Mouse (Mus musculus): ENCODE data around the gene Fmnl3. TPM values are rescaled to one million over a fixed set of nuclear protein-coding genes. Genes with fewer than 3 reads are reported as not detected.

Fmnl3 gene
- polyA plus RNA-seq, 1 experiment from 2014 or later, result 12.8 TPM

DNA sequence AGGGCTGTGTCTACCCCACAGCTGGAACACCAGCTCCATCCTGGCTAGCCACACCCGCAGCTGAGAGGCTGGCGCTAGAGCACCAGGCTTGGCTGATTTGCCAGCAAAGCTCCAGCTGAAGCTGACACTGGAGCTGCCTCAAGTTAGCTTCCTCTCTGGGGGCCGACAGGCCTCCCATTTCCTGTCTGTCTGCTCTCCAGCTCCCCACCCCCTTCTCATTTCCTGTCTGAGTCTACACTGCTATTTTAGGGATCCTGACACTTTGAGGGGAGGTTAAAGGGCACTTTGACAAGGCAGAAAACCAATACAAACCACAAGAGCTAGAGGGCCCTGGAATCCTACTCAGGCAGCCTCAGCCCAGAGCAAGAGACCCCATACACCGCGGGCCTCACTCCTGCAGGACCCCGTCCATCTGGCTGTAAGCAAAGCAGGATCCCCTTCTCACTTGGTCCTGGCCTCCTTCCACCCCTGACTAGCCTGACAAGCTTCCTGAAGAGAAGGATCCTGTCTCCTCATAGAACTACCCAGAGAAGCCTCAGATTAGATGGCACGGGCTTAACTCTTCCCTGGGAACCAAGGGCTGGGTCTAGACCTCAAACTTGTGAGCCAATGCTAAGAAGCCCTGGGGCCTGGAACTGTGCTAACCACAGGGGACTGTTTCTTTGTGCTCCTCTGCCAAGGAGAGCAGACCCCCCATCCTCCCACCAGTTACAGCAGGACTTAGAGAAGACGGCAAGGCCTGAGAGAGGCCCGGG is 37.2 kb downstream of the Fmnl3 start:
- peak overlapping the region; percentile 94 for H3K27ac ChIP-seq (ENCODE audit: low read depth, low read length)
- peak overlapping the region; percentile 23; the same call in 1 of the 2 replicates for H3K9ac ChIP-seq (ENCODE audit: low read depth, low read length)
- H3K4me2 ChIP-seq, result peak overlapping the region; percentile 26
- no peaks in the 10 kb centered on the region for H3K9me3 ChIP-seq (ENCODE audit: control insufficient read depth, low read length)
- no peak overlapping the region for H3K4me3 ChIP-seq (ENCODE audit: low read depth, low read length)
- H3K27me3 ChIP-seq (replicated peaks; ENCODE audit: control insufficient read depth, insufficient read depth, low read length), result no peaks in the 10 kb centered on the region
- H3K36me3 ChIP-seq (ENCODE audit: control insufficient read depth, insufficient read depth, low read length), result peaks cover 1% of the 10 kb centered on the region; the same call in 1 of the 2 replicates
- WGBS, result 12% methylated on average over 9 of the region's 9 CpGs
- peak; percentile 78 for ATAC-seq (replicated peaks; ENCODE audit: low FRiP score)
- peak; percentile 73 for DNase-seq (ENCODE audit: low spot score)
- H3K4me1 ChIP-seq (replicated peaks; ENCODE audit: control insufficient read depth, insufficient read depth, low read length), result peaks cover 62% of the 10 kb centered on the region

DNA sequence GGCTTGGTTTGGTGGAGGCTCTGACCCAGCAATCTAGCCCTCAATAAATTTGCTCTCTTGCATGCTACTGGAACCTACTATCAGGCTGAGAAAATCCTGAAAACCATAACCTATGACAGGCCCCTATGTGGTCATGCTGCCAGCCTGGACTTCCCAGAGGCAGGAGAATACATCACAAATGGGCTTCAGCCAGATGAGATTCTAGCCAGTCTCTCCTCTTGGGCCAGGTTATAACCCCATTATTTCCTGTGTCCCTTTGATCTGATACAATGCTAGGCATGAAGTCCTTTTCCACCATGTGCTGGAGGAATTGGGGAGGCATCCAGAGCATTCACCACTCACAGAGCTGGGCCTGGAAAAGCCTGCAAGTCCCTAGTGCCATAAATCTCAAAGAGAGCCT is 38.2 kb downstream of the Fmnl3 start:
- Histone ChIP-seq H3K27ac (ENCODE audit: low read depth, low read length) (peak overlapping the region; percentile 94), H3K9ac (ENCODE audit: low read depth, low read length) (peak overlapping the region; percentile 32; the same call in 1 of the 2 replicates), H3K9me3 (ENCODE audit: control insufficient read depth, low read length) (no peaks in the 10 kb centered on the region), H3K27me3 (replicated peaks; ENCODE audit: control insufficient read depth, insufficient read depth, low read length) (no peaks in the 10 kb centered on the region), H3K36me3 (ENCODE audit: control insufficient read depth, insufficient read depth, low read length) (peaks cover 7% of the 10 kb centered on the region; the same call in 1 of the 2 replicates), H3K4me2 (peak overlapping the region; percentile 21; the same call in 1 of the 2 replicates), H3K4me3 (ENCODE audit: low read depth, low read length) (no peak overlapping the region), H3K4me1 (replicated peaks; ENCODE audit: control insufficient read depth, insufficient read depth, low read length) (peaks cover 62% of the 10 kb centered on the region)
- DNase-seq (ENCODE audit: low spot score), result no peak
- ATAC-seq (replicated peaks; ENCODE audit: low FRiP score), result no peak

GRCm38 (mm10) chr15:99331341-99331740 is 38.9 kb downstream of the Fmnl3 start:
- H3K4me3 ChIP-seq (ENCODE audit: low read depth, low read length), result no peak overlapping the region
- ATAC-seq (replicated peaks; ENCODE audit: low FRiP score) (no peak), DNase-seq (ENCODE audit: low spot score) (no peak)
- no peaks in the 10 kb centered on the region for H3K27me3 ChIP-seq (replicated peaks; ENCODE audit: control insufficient read depth, insufficient read depth, low read length)
- 91% methylated on average over 5 of the region's 5 CpGs for WGBS
- no peak overlapping the region for H3K4me2 ChIP-seq
- no peak overlapping the region; the same call in 1 of the 2 replicates for H3K27ac ChIP-seq (ENCODE audit: low read depth, low read length)
- no peak overlapping the region for H3K9ac ChIP-seq (ENCODE audit: low read depth, low read length)
- H3K36me3 ChIP-seq (ENCODE audit: control insufficient read depth, insufficient read depth, low read length), result peaks cover 7% of the 10 kb centered on the region; the same call in 1 of the 2 replicates
- no peaks in the 10 kb centered on the region for H3K9me3 ChIP-seq (ENCODE audit: control insufficient read depth, low read length)
- peaks cover 59% of the 10 kb centered on the region for H3K4me1 ChIP-seq (replicated peaks; ENCODE audit: control insufficient read depth, insufficient read depth, low read length)

GRCm38 (mm10) chr15:99330324-99330723 is 40.0 kb downstream of the Fmnl3 start:
- no peak for DNase-seq (ENCODE audit: low spot score)
- Histone ChIP-seq H3K4me1 (replicated peaks; ENCODE audit: control insufficient read depth, insufficient read depth, low read length) (peaks cover 53% of the 10 kb centered on the region), H3K4me2 (no peak overlapping the region), H3K27ac (ENCODE audit: low read depth, low read length) (no peak overlapping the region), H3K9me3 (ENCODE audit: control insufficient read depth, low read length) (no peaks in the 10 kb centered on the region), H3K36me3 (ENCODE audit: control insufficient read depth, insufficient read depth, low read length) (peaks cover 7% of the 10 kb centered on the region; the same call in 1 of the 2 replicates), H3K27me3 (replicated peaks; ENCODE audit: control insufficient read depth, insufficient read depth, low read length) (no peaks in the 10 kb centered on the region), H3K9ac (ENCODE audit: low read depth, low read length) (no peak overlapping the region), H3K4me3 (ENCODE audit: low read depth, low read length) (no peak overlapping the region)
- no peak for ATAC-seq (replicated peaks; ENCODE audit: low FRiP score)
- 66% methylated on average over 2 of the region's 2 CpGs for WGBS

DNA sequence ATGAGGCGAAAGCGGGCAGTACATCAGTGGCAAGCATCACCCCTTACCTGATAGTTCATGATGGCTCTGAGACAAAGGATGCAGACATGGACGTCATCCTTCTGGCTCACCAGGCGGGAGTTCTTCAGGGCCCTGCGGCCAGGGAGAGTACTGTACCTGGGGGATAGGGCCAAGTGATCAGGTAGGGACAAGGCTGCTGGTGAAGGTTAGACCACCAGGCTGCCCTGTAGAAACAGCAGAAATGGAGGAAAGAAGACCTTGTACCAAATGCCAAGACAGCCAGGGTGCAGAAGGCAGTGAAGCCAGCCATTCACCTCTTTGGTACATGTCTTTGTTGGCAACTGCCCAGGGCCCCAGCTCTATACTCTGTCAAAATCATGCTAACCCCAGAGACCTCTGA is 42.3 kb downstream of the Fmnl3 start:
- H3K27me3 ChIP-seq (replicated peaks; ENCODE audit: control insufficient read depth, insufficient read depth, low read length), result no peaks in the 10 kb centered on the region
- peaks cover 7% of the 10 kb centered on the region; the same call in 1 of the 2 replicates for H3K36me3 ChIP-seq (ENCODE audit: control insufficient read depth, insufficient read depth, low read length)
- ATAC-seq (replicated peaks; ENCODE audit: low FRiP score) (no peak), DNase-seq (ENCODE audit: low spot score) (no peak)
- H3K4me2 ChIP-seq, result no peak overlapping the region
- 89% methylated on average over 5 of the region's 5 CpGs for WGBS
- no peak overlapping the region for H3K27ac ChIP-seq (ENCODE audit: low read depth, low read length)
- no peak overlapping the region for H3K9ac ChIP-seq (ENCODE audit: low read depth, low read length)
- no peaks in the 10 kb centered on the region for H3K9me3 ChIP-seq (ENCODE audit: control insufficient read depth, low read length)
- H3K4me3 ChIP-seq (ENCODE audit: low read depth, low read length), result no peak overlapping the region
- peaks cover 32% of the 10 kb centered on the region for H3K4me1 ChIP-seq (replicated peaks; ENCODE audit: control insufficient read depth, insufficient read depth, low read length)

- H3K27ac ChIP-seq (ENCODE audit: low read depth, low read length), result no peak overlapping the region
- H3K36me3 ChIP-seq (ENCODE audit: control insufficient read depth, insufficient read depth, low read length), result peaks cover 7% of the 10 kb centered on the region; the same call in 1 of the 2 replicates
- H3K27me3 ChIP-seq (replicated peaks; ENCODE audit: control insufficient read depth, insufficient read depth, low read length), result no peaks in the 10 kb centered on the region
- ATAC-seq (replicated peaks; ENCODE audit: low FRiP score), result no peak
- H3K9ac ChIP-seq (ENCODE audit: low read depth, low read length), result no peak overlapping the region
- H3K4me1 ChIP-seq (replicated peaks; ENCODE audit: control insufficient read depth, insufficient read depth, low read length), result peaks cover 22% of the 10 kb centered on the region
- no peak overlapping the region for H3K4me2 ChIP-seq
- no peaks in the 10 kb centered on the region for H3K9me3 ChIP-seq (ENCODE audit: control insufficient read depth, low read length)
- H3K4me3 ChIP-seq (ENCODE audit: low read depth, low read length), result no peak overlapping the region
- 57% methylated on average over 1 of the region's 1 CpGs for WGBS
- DNase-seq (ENCODE audit: low spot score), result no peak
Measured at GRCm38 (mm10) chr15:99326959-99327358, 43.3 kb downstream of the Fmnl3 start.

GRCm38 (mm10) chr15:99326407-99326806 is 43.9 kb downstream of the Fmnl3 start:
- no peak overlapping the region for H3K9ac ChIP-seq (ENCODE audit: low read depth, low read length)
- 51% methylated on average over 2 of the region's 2 CpGs for WGBS
- no peak for ATAC-seq (replicated peaks; ENCODE audit: low FRiP score)
- H3K36me3 ChIP-seq (ENCODE audit: control insufficient read depth, insufficient read depth, low read length), result peaks cover 11% of the 10 kb centered on the region; the same call in 1 of the 2 replicates
- no peak overlapping the region for H3K4me3 ChIP-seq (ENCODE audit: low read depth, low read length)
- no peak overlapping the region for H3K4me2 ChIP-seq
- H3K27ac ChIP-seq (ENCODE audit: low read depth, low read length), result no peak overlapping the region
- no peaks in the 10 kb centered on the region for H3K9me3 ChIP-seq (ENCODE audit: control insufficient read depth, low read length)
- peaks cover 16% of the 10 kb centered on the region for H3K4me1 ChIP-seq (replicated peaks; ENCODE audit: control insufficient read depth, insufficient read depth, low read length)
- no peak for DNase-seq (ENCODE audit: low spot score)
- H3K27me3 ChIP-seq (replicated peaks; ENCODE audit: control insufficient read depth, insufficient read depth, low read length), result no peaks in the 10 kb centered on the region

DNA sequence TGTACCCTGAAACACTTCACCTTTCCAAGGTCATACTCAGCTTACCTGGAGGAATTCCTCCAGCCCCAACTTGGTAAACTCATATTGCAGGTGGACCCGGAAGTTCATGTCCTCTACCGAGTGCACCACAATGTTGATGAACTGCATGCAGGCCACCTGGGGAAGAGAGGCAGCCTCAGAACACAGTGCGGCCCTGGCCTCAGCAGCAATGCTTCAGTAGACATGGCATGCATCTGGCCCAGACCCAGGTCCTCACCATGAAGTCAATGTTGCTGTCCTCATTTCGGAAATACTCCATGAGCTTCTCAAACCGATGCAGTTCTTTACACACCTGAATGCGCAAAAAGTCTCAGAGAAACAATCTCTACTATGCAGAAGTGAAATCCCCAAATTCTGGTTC is 44.7 kb downstream of the Fmnl3 start:
- Histone ChIP-seq H3K27me3 (replicated peaks; ENCODE audit: control insufficient read depth, insufficient read depth, low read length) (no peaks in the 10 kb centered on the region), H3K9ac (ENCODE audit: low read depth, low read length) (no peak overlapping the region), H3K36me3 (ENCODE audit: control insufficient read depth, insufficient read depth, low read length) (peaks cover 14% of the 10 kb centered on the region; the same call in 1 of the 2 replicates), H3K4me1 (replicated peaks; ENCODE audit: control insufficient read depth, insufficient read depth, low read length) (peaks cover 10% of the 10 kb centered on the region), H3K9me3 (ENCODE audit: control insufficient read depth, low read length) (no peaks in the 10 kb centered on the region), H3K4me2 (no peak overlapping the region), H3K27ac (ENCODE audit: low read depth, low read length) (no peak overlapping the region), H3K4me3 (ENCODE audit: low read depth, low read length) (no peak overlapping the region)
- WGBS, result 88% methylated on average over 6 of the region's 6 CpGs
- ATAC-seq (replicated peaks; ENCODE audit: low FRiP score) (no peak), DNase-seq (ENCODE audit: low spot score) (no peak)

DNA sequence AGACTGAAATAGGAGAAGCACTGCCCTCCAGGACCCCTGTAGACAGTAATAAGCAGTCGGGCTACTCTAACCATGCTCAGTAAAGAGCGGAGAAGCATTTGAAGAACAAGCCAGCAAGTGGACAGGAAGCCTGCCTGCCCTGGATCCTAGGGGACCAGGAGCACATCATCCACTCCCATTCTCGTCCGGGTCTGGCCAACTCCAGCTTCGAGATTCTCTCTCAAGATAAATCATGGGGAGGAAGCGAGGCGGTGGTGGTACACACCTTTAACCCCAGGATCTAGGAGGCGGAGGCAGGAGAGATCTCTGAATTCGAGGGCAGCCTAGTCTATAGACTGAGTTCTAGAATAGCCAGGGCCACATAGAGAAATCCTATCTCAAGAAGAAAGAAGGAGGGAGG is 46.1 kb downstream of the Fmnl3 start:
- Histone ChIP-seq H3K27ac (ENCODE audit: low read depth, low read length) (no peak overlapping the region), H3K27me3 (replicated peaks; ENCODE audit: control insufficient read depth, insufficient read depth, low read length) (no peaks in the 10 kb centered on the region), H3K4me1 (replicated peaks; ENCODE audit: control insufficient read depth, insufficient read depth, low read length) (peaks cover under 1% of the 10 kb centered on the region; the same call in 1 of the 2 replicates), H3K9me3 (ENCODE audit: control insufficient read depth, low read length) (no peaks in the 10 kb centered on the region), H3K36me3 (ENCODE audit: control insufficient read depth, insufficient read depth, low read length) (peaks cover 18% of the 10 kb centered on the region; the same call in 1 of the 2 replicates), H3K9ac (ENCODE audit: low read depth, low read length) (no peak overlapping the region), H3K4me2 (no peak overlapping the region), H3K4me3 (ENCODE audit: low read depth, low read length) (no peak overlapping the region)
- WGBS, result 77% methylated on average over 9 of the region's 9 CpGs
- ATAC-seq (replicated peaks; ENCODE audit: low FRiP score) (no peak), DNase-seq (ENCODE audit: low spot score) (no peak)
